Mouse (Mus musculus) hindbrain, embryonic 12.5 days (tissue): ENCODE data around the gene Iqcb1. TPM values are rescaled to one million over a fixed set of nuclear protein-coding genes. Genes with fewer than 3 reads are reported as not detected.
A peak's percentile ranks its signal among the peaks of the same experiment; 100 is the strongest.
"Not testable (repeated sequence)": the region's sequence is repeated elsewhere in the genome, so short reads cannot be mapped to it uniquely, and the experiment has no call there.

Experiments
- ATAC-seq: fragments of 200-750 bp; cut with Nextera tagmentation; 2 replicates; pipeline ENCODE4 v1.8.0; 2017; ENCODE audit warnings: moderate TSS enrichment; ENCODE audit not compliant: low FRiP score
- H3K27ac ChIP-seq: fragments of 300-500 bp; sonication (generic); 2 replicates; pipeline ENCODE4 v1.5.1; 2016; ENCODE audit warnings: mild to moderate bottlenecking
- H3K27me3 ChIP-seq: fragments of 300-500 bp; sonication (generic); 2 replicates; pipeline ENCODE4 v1.6.1; 2016; ENCODE audit warnings: mild to moderate bottlenecking
- H3K36me3 ChIP-seq: fragments of 300-500 bp; sonication (generic); 2 replicates; pipeline ENCODE4 v1.6.1; 2016; ENCODE audit warnings: mild to moderate bottlenecking
- H3K4me1 ChIP-seq: fragments of 300-500 bp; sonication (generic); 2 replicates; pipeline ENCODE4 v1.6.1; 2016
- H3K4me2 ChIP-seq: fragments of 300-500 bp; sonication (generic); replicated peaks from 2 replicates; pipeline ENCODE4 v1.6.1; 2016; ENCODE audit warnings: mild to moderate bottlenecking
- H3K4me3 ChIP-seq: fragments of 300-500 bp; sonication (generic); 2 replicates; pipeline ENCODE4 v1.5.1; 2016; ENCODE audit warnings: mild to moderate bottlenecking
- H3K9ac ChIP-seq: fragments of 300-500 bp; sonication (generic); 2 replicates; pipeline ENCODE4 v1.6.1; 2016; ENCODE audit warnings: mild to moderate bottlenecking, moderate library complexity
- H3K9me3 ChIP-seq: fragments of 300-500 bp; sonication (generic); replicated peaks from 2 replicates; pipeline ENCODE4 v1.6.1; 2016; ENCODE audit warnings: mild to moderate bottlenecking
- WGBS: fragments of 180-500 bp; shearing (Covaris S2); methylation state at CpG from one replicate; pipeline ENCODE4 v1.1.7; 2016; 5-methylcytosine and 5-hydroxymethylcytosine counted together
- polyA plus RNA-seq: library from polyadenylated mRNA; unstranded; fragments of >200 nt; fragmentation: Nextera tagmentation; extraction: Ambion mirVana; gene quantifications from 2 replicates; pipeline ENCODE4 v1.2.1, GENCODE M21; 2016

Iqcb1 gene
- polyA plus RNA-seq, 1 experiment from 2014 or later: 68.9 TPM

- Histone ChIP-seq H3K36me3 (no peaks in the 10 kb centered on the region), H3K4me2 (no peak overlapping the region), H3K27me3 (no peaks in the 10 kb centered on the region), H3K4me1 (peaks cover 5% of the 10 kb centered on the region), H3K9ac (no peak overlapping the region), H3K27ac (no peak overlapping the region), H3K4me3 (no peak overlapping the region), H3K9me3 (no peaks in the 10 kb centered on the region)
- ATAC-seq: no peak
- WGBS: 67% methylated on average over 6 of the region's 6 CpGs
Observed at GRCm38 (mm10) chr16:36820016-36820415, 8.2 kb upstream of the Iqcb1 start.

- Histone ChIP-seq H3K4me1 (peaks cover 5% of the 10 kb centered on the region), H3K9me3 (no peaks in the 10 kb centered on the region), H3K36me3 (no peaks in the 10 kb centered on the region), H3K9ac (no peak overlapping the region), H3K4me3 (no peak overlapping the region), H3K27ac (no peak overlapping the region), H3K4me2 (no peak overlapping the region), H3K27me3 (no peaks in the 10 kb centered on the region)
- 88% methylated on average over 3 of the region's 3 CpGs for WGBS
- ATAC-seq: no peak
Observed at GRCm38 (mm10) chr16:36820747-36821146, 7.4 kb upstream of the Iqcb1 start.

GRCm38 (mm10) chr16:36821474-36821873 is 6.7 kb upstream of the Iqcb1 start:
- Histone ChIP-seq H3K27me3 (no peaks in the 10 kb centered on the region), H3K9me3 (no peaks in the 10 kb centered on the region), H3K4me2 (no peak overlapping the region), H3K4me1 (peaks cover 5% of the 10 kb centered on the region), H3K36me3 (no peaks in the 10 kb centered on the region), H3K9ac (no peak overlapping the region), H3K4me3 (no peak overlapping the region), H3K27ac (no peak overlapping the region)
- no peak for ATAC-seq
- 12% methylated on average over 3 of the region's 3 CpGs for WGBS

- no peak; the same call in 1 of the 2 replicates for ATAC-seq
- Histone ChIP-seq H3K4me3 (peak overlapping the region; percentile 73), H3K27ac (no peak overlapping the region), H3K36me3 (no peaks in the 10 kb centered on the region), H3K4me2 (peak overlapping the region; percentile 79), H3K9me3 (no peaks in the 10 kb centered on the region), H3K9ac (0 out of 2 replicates have a peak overlapping the region, but pooled peaks have one; percentile 78), H3K4me1 (peaks cover 10% of the 10 kb centered on the region), H3K27me3 (no peaks in the 10 kb centered on the region; the same call in 1 of the 2 replicates)
- WGBS: 5% methylated on average over 11 of the region's 11 CpGs
Observed at GRCm38 (mm10) chr16:36827611-36828053, 553 bp upstream of the Iqcb1 start.

- Histone ChIP-seq H3K9ac (peak overlapping the region; percentile 78), H3K27ac (peak overlapping the region; percentile 76; the same call in 1 of the 2 replicates), H3K4me1 (peaks cover 10% of the 10 kb centered on the region), H3K36me3 (no peaks in the 10 kb centered on the region), H3K4me3 (peak overlapping the region; percentile 73), H3K27me3 (no peaks in the 10 kb centered on the region; the same call in 1 of the 2 replicates), H3K9me3 (no peaks in the 10 kb centered on the region), H3K4me2 (peak overlapping the region; percentile 79)
- ATAC-seq: peak; percentile 42; the same call in 1 of the 2 replicates
- 5% methylated on average over 11 of the region's 11 CpGs for WGBS
Observed at GRCm38 (mm10) chr16:36828820-36829219, 635 bp downstream of the Iqcb1 start.

GRCm38 (mm10) chr16:36846894-36847293 is 18.7 kb downstream of the Iqcb1 start:
- H3K4me1 ChIP-seq, H3K27me3 ChIP-seq, ATAC-seq, H3K9me3 ChIP-seq, H3K27ac ChIP-seq, H3K4me2 ChIP-seq, H3K4me3 ChIP-seq, H3K9ac ChIP-seq: not testable (repeated sequence)
- H3K36me3 ChIP-seq: peaks cover 21% of the 10 kb centered on the region; the same call in 1 of the 2 replicates
- WGBS: 96% methylated on average over 1 of the region's 1 CpGs

- no peaks in the 10 kb centered on the region for H3K9me3 ChIP-seq
- H3K36me3 ChIP-seq: peaks cover 20% of the 10 kb centered on the region
- H3K4me1 ChIP-seq: no peaks in the 10 kb centered on the region
- no peak overlapping the region for H3K27ac ChIP-seq
- H3K9ac ChIP-seq: no peak overlapping the region
- H3K4me2 ChIP-seq: no peak overlapping the region
- H3K27me3 ChIP-seq: no peaks in the 10 kb centered on the region
- 93% methylated on average over 3 of the region's 3 CpGs for WGBS
- no peak for ATAC-seq
- no peak overlapping the region for H3K4me3 ChIP-seq
Observed at GRCm38 (mm10) chr16:36851202-36851601, 23.0 kb downstream of the Iqcb1 start.

- H3K9ac ChIP-seq: no peak overlapping the region
- no peaks in the 10 kb centered on the region for H3K4me1 ChIP-seq
- H3K4me3 ChIP-seq: no peak overlapping the region
- H3K9me3 ChIP-seq: no peaks in the 10 kb centered on the region
- H3K4me2 ChIP-seq: no peak overlapping the region
- ATAC-seq: no peak
- H3K27ac ChIP-seq: no peak overlapping the region
- no peaks in the 10 kb centered on the region for H3K27me3 ChIP-seq
- peaks cover 35% of the 10 kb centered on the region for H3K36me3 ChIP-seq
- WGBS: 96% methylated on average over 3 of the region's 3 CpGs
Observed at GRCm38 (mm10) chr16:36863585-36863984, 35.4 kb downstream of the Iqcb1 start.

- ATAC-seq: no peak
- H3K4me1 ChIP-seq: peaks cover 8% of the 10 kb centered on the region
Observed at GRCm38 (mm10) chr16:36869442-36869841, 41.3 kb downstream of the Iqcb1 start.

GRCm38 (mm10) chr16:36874583-36875275 is 46.5 kb downstream of the Iqcb1 start, which contains the start of the genes Eaf2 and Golgb1:
Eaf2 (minus strand) TSS chr16:36875003.
Golgb1 (plus strand) TSS chr16:36875140.
- WGBS: under 1% methylated on average over 43 of the region's 43 CpGs
- peaks cover 10% of the 10 kb centered on the region for H3K36me3 ChIP-seq
- peak within 1 kb of the TSS; percentile 89 for H3K9ac ChIP-seq
- no peaks in the 10 kb centered on the region for H3K9me3 ChIP-seq
- H3K4me1 ChIP-seq: peaks cover 21% of the 10 kb centered on the region
- peak within 1 kb of the TSS; percentile 91 for H3K4me3 ChIP-seq
- H3K27ac ChIP-seq: peak within 1 kb of the TSS; percentile 84
- peak within 1 kb of the TSS; percentile 78 for H3K4me2 ChIP-seq
- ATAC-seq: peak; percentile 100
- H3K27me3 ChIP-seq: no peaks in the 10 kb centered on the region

More at GRCm38 (mm10) chr16:36869442-36869841, 41.3 kb downstream of the Iqcb1 start:
- Histone ChIP-seq H3K9me3 (no peaks in the 10 kb centered on the region), H3K27ac (no peak overlapping the region), H3K9ac (no peak overlapping the region), H3K4me3 (no peak overlapping the region), H3K36me3 (peaks cover 42% of the 10 kb centered on the region), H3K27me3 (no peaks in the 10 kb centered on the region), H3K4me2 (no peak overlapping the region)
- 97% methylated on average over 2 of the region's 2 CpGs for WGBS

GRCm38 (mm10) chr16:36875276-36875851 is 47.2 kb downstream of the Iqcb1 start:
- Histone ChIP-seq H3K4me1 (peaks cover 23% of the 10 kb centered on the region), H3K27ac (peak overlapping the region; percentile 84)

GRCm38 (mm10) chr16:36877316-36877715 is 49.1 kb downstream of the Iqcb1 start:
- Histone ChIP-seq H3K9me3 (no peaks in the 10 kb centered on the region), H3K4me1 (peaks cover 23% of the 10 kb centered on the region), H3K9ac (no peak overlapping the region), H3K4me2 (no peak overlapping the region), H3K27ac (no peak overlapping the region), H3K27me3 (no peaks in the 10 kb centered on the region), H3K36me3 (peaks cover 1% of the 10 kb centered on the region), H3K4me3 (no peak overlapping the region)
- ATAC-seq: no peak
- WGBS: 80% methylated on average over 5 of the region's 5 CpGs

More at GRCm38 (mm10) chr16:36875276-36875851, 47.2 kb downstream of the Iqcb1 start:
- Histone ChIP-seq H3K4me2 (peak overlapping the region; percentile 78), H3K9ac (peak overlapping the region; percentile 89), H3K27me3 (no peaks in the 10 kb centered on the region), H3K36me3 (peaks cover 10% of the 10 kb centered on the region), H3K4me3 (peak overlapping the region; percentile 91), H3K9me3 (no peaks in the 10 kb centered on the region)
- ATAC-seq: peak; percentile 84
- WGBS: under 1% methylated on average over 47 of the region's 48 CpGs
